Mouse (Mus musculus): ENCODE measurements around the gene Gja10.

DNA sequence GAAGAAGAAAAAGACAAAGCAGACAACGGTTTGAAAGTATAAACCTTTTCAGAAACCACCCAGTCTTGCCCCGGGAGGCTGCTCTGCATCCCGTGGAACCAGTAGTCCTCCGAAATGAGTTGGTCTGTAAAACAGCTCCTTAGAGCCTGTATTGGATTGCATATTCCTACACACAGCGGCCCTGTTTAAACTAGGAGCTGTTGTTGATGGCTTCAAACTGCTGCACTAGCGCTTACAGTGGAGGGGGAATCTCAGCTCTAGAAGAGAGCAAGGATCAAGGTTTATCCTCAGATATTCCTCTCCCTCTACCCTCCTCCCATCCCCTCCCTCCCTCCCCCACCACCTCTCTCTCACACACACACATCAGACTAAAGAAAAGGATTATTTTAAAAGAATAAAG lies 18.4 kb downstream of the Gja10 start:
- TF ChIP-seq CEBPB (IDR thresholded peaks at IDR 0.05; ENCODE audit: insufficient read depth, poor library complexity, severe bottlenecking) (no peak), MAX (IDR thresholded peaks at IDR 0.05; ENCODE audit: low read depth) (no peak), POLR2A (IDR thresholded peaks at IDR 0.05; ENCODE audit: insufficient read length, low read depth) (no peak), E2F4 (IDR thresholded peaks at IDR 0.05; ENCODE audit: insufficient read depth) (no peak), TCF12 (IDR thresholded peaks at IDR 0.05; ENCODE audit: insufficient read depth, poor library complexity, severe bottlenecking) (no peak), MYOG (IDR thresholded peaks at IDR 0.05; ENCODE audit: control insufficient read depth in 1 of 3, insufficient read depth in 1 of 3, insufficient read length in 2 of 3, low read depth in 2 of 3) (no peak), USF1 (IDR thresholded peaks at IDR 0.05; ENCODE audit: low read depth) (no peak), MYOD1 (IDR thresholded peaks at IDR 0.05; ENCODE audit: control insufficient read depth in 1 of 3, insufficient read length in 2 of 3, low read depth in 2 of 3) (no peak), SRF (IDR thresholded peaks at IDR 0.05; ENCODE audit: control insufficient read depth, insufficient read length, low read depth) (no peak), REST (IDR thresholded peaks at IDR 0.05; ENCODE audit: insufficient read depth, insufficient read length) (no peak)
